Comparison of ENCODE assay signal across 13 mouse cellular contexts in the genomic region with DNA sequence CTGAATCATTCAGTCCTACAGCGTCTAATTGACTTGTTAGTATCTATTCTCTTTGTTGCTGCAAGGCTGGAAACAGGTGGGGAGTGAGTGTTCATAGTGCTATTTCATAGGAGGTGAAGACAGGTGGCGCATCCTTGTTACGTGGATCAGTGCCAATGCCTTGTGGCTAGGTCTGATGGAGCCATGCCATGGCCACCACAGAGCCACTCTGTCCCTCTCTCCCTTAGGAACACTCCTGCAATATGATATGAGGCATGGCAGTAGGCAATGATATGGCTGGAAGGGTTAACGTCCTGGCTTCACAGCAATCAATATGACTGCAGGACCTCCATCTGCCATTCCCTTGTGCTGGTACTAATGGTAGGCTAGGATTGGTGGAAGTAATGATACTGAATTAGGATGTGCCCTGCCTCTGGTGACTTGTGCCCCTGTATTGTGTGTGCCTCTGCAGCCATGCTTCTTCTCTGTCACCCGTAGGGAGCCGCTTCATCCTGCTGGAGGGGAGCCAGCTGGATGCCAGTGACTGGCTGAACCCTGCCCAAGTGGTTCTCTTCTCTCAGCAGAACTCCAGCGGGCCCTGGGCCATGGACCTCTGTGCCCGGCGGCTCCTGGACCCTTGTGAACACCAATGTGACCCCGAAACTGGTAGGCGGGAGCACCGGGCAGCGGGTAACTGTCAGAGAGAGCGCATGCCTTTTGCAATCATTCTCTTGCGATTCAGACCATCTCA.
DNase-seq lines count a peak whose midpoint lies in the region; TF ChIP-seq lines count a peak whose summit lies in the region.
"Had no signal": no experiment of that assay in that cellular context is flagged by ENCODE, and none has a peak within 500 bp of the region (broad histone marks: within the 10 kb centered on the region; RNA-seq: fewer than 3 reads in every experiment).

No protein-coding gene starts in this region.

- WGBS in kidney, adult 2 months: 83% methylated on average over 15 of the region's 15 CpGs

- no peak overlapping the region for H3K27ac ChIP-seq in kidney, adult 2 months (ENCODE audit: insufficient read depth, low read depth, low read length)
- H3K27ac ChIP-seq: forebrain, embryonic 15.5 days; heart, embryonic 10.5 days; limb, embryonic 15.5 days; lung, embryonic 15.5 days; midbrain, embryonic 13.5 days had no signal

- TF ChIP-seq POLR2A in kidney, adult 2 months (IDR thresholded peaks at IDR 0.05; ENCODE audit: low read depth, low read length): no peak

- TF ChIP-seq CTCF in kidney, adult 2 months (conservative IDR thresholded peaks at IDR 0.05; ENCODE audit: insufficient read depth, insufficient read length, low read depth, low read length): no peak

- H3K4me1 ChIP-seq in kidney, adult 2 months (ENCODE audit: control insufficient read depth, insufficient read depth, low read length): no peaks in the 10 kb centered on the region
- H3K4me1 ChIP-seq: limb, embryonic 15.5 days; lung, embryonic 15.5 days; midbrain, embryonic 13.5 days had no signal

- H3K4me3 ChIP-seq in kidney, adult 2 months (ENCODE audit: insufficient read depth, low read depth, low read length): no peak overlapping the region
- H3K4me3 ChIP-seq: forebrain, embryonic 15.5 days; heart, embryonic 10.5 days; limb, embryonic 15.5 days; lung, embryonic 15.5 days; midbrain, embryonic 13.5 days had no signal

- H3K27me3 ChIP-seq in kidney, adult 2 months (replicated peaks; ENCODE audit: control insufficient read depth, insufficient read depth, low read length): no peaks in the 10 kb centered on the region
- H3K27me3 ChIP-seq: forebrain, embryonic 15.5 days; limb, embryonic 15.5 days; lung, embryonic 15.5 days; midbrain, embryonic 13.5 days had no signal

- no peaks in the 10 kb centered on the region for H3K36me3 ChIP-seq in kidney, adult 2 months (ENCODE audit: control insufficient read depth, insufficient read depth, low read length)
- H3K36me3 ChIP-seq: heart, embryonic 10.5 days; limb, embryonic 15.5 days; lung, embryonic 15.5 days had no signal

- peak; percentile 36 for DNase-seq in kidney, adult 2 months
- DNase-seq in kidney, postnatal 14 days: no peak
- DNase-seq in right cerebral cortex, postnatal 14 days: peak; percentile 25
- DNase-seq in right cerebral cortex, postnatal 36 days (ENCODE audit: low spot score in 2 of 2): no peak
- peak; percentile 91 for DNase-seq in cerebellum, adult 9-11 months
- DNase-seq in lung, postnatal 36 days: no peak
- no peak for DNase-seq in retina, postnatal 1 day
- DNase-seq: thymus, postnatal 14 days had no signal

Comparison
In these comparisons a context has a peak if more than half of its experiments do, and no peak if none do; other contexts are left out.
1. DNase-seq: peak in kidney, adult 2 months (single experiment), right cerebral cortex, postnatal 14 days (single experiment) and cerebellum, adult 9-11 months (single experiment); none in kidney, postnatal 14 days (single experiment), right cerebral cortex, postnatal 36 days (0 of 2), lung, postnatal 36 days (single experiment) and retina, postnatal 1 day (single experiment).